Mouse (Mus musculus) liver, embryonic 14.5 days (tissue): Measurements from ENCODE around the gene Fbln1. TPM values are rescaled to one million over a fixed set of nuclear protein-coding genes. Genes with fewer than 3 reads are reported as not detected.

ENCODE experiments used
- ATAC-seq: fragments of 200-750 bp; cut with Nextera tagmentation; 2 replicates; pipeline ENCODE4 v1.8.0; 2017; ENCODE audit warnings: moderate number of reproducible peaks, mild to moderate bottlenecking, moderate library complexity; ENCODE audit not compliant: insufficient read depth
- DNase-seq, 3 experiments: peaks; one replicate each; pipeline ENCODE4 v3.0.0-alpha.2; 2012 to 2013; ENCODE audit warnings: low read depth in 3 of 3, low spot score in 3 of 3
- H3K27ac ChIP-seq: fragments of 300-500 bp; sonication (generic); 2 replicates; pipeline ENCODE4 v1.5.1; 2014; ENCODE audit warnings: moderate library complexity, mild to moderate bottlenecking, control low read depth, inconsistent platforms
- H3K27me3 ChIP-seq: fragments of 300-500 bp; sonication (generic); 2 replicates; pipeline ENCODE4 v1.6.1; 2014; ENCODE audit warnings: mild to moderate bottlenecking, low read length, moderate library complexity; ENCODE audit not compliant: control insufficient read depth, insufficient read depth
- H3K36me3 ChIP-seq: fragments of 300-500 bp; sonication (generic); replicated peaks from 2 replicates; pipeline ENCODE4 v1.6.1; 2014; ENCODE audit warnings: low read depth; ENCODE audit not compliant: control insufficient read depth, insufficient read depth
- H3K4me1 ChIP-seq, 2 experiments: fragments of 200-500 bp in 1 of 2; fragments of 300-500 bp in 1 of 2; sonication (generic) in 1 of 2; replicated peaks; 2 replicates each; pipeline ENCODE4 v1.6.1; 2012 to 2014; ENCODE audit warnings: antibody characterized with exemption in 1 of 2, inconsistent platforms in 1 of 2, low read length in 1 of 2; ENCODE audit not compliant: control insufficient read depth in 2 of 2, insufficient read depth in 2 of 2
- H3K4me2 ChIP-seq: fragments of 300-500 bp; sonication (generic); 2 replicates; pipeline ENCODE4 v1.6.1; 2014; ENCODE audit warnings: low read depth, mild to moderate bottlenecking, control low read depth, moderate library complexity
- H3K4me3 ChIP-seq, 2 experiments: fragments of 200-500 bp in 1 of 2; fragments of 300-500 bp in 1 of 2; sonication (generic) in 1 of 2; 2 replicates each; pipeline ENCODE4 v1.5.1; 2012 to 2014; ENCODE audit warnings: low read depth in 2 of 2, low read length in 2 of 2, mild to moderate bottlenecking in 2 of 2, control low read depth in 1 of 2, inconsistent platforms in 1 of 2, moderate library complexity in 1 of 2; ENCODE audit not compliant: insufficient read depth in 1 of 2
- H3K9ac ChIP-seq: fragments of 300-500 bp; sonication (generic); replicated peaks from 2 replicates; pipeline ENCODE4 v1.6.1; 2014; ENCODE audit warnings: mild to moderate bottlenecking, control low read depth, moderate library complexity
- H3K9me3 ChIP-seq: fragments of 300-500 bp; sonication (generic); 2 replicates; pipeline ENCODE4 v1.6.1; 2016; ENCODE audit warnings: low read length, mixed read lengths; ENCODE audit not compliant: control insufficient read depth
- CTCF ChIP-seq: IDR thresholded peaks from 2 replicates; pipeline ENCODE4 v1.5.1; 2016; ENCODE audit warnings: antibody characterized with exemption, low read depth, control low read depth
- EP300 ChIP-seq: IDR thresholded peaks from 2 replicates; pipeline ENCODE4 v1.6.1; 2016; ENCODE audit warnings: antibody characterized with exemption, low read depth
- WGBS: fragments of 180-500 bp; shearing (Covaris S2); extraction: QIAGEN DNeasy Blood & Tissue Kit; methylation state at CpG from one replicate; pipeline ENCODE4 v1.1.7; 2014; ENCODE audit not compliant: insufficient replicate concordance; 5-methylcytosine and 5-hydroxymethylcytosine counted together
- polyA plus RNA-seq, 2 experiments: library from polyadenylated mRNA; depleted of rRNA in 1 of 2; stranded (reverse) in 1 of 2; unstranded in 1 of 2; fragments of >200 nt; fragmentation: Nextera tagmentation in 1 of 2; extraction: Ambion mirVana in 1 of 2; gene quantifications; 2 replicates each; pipeline versions ENCODE4 v1.2.1 to v1.2.3; 2012 to 2014

The Fbln1 gene
- polyA plus RNA-seq, 2 experiments, result 4.9 to 5.4 TPM

GRCm38 (mm10) chr15:85249252-85249651, 43.5 kb downstream of the Fbln1 start:
- no peak overlapping the region for H3K4me3 ChIP-seq
- no peak overlapping the region for H3K27ac ChIP-seq
- ATAC-seq (no peak), DNase-seq (no peak)
- WGBS, result 48% methylated on average over 5 of the region's 5 CpGs
- H3K9me3 ChIP-seq, result no peaks in the 10 kb centered on the region
- no peaks in the 10 kb centered on the region for H3K4me1 ChIP-seq
- TF ChIP-seq EP300 (no peak), CTCF (peak; percentile 79)
- H3K9ac ChIP-seq, result no peak overlapping the region
- H3K27me3 ChIP-seq, result no peaks in the 10 kb centered on the region
- H3K4me2 ChIP-seq, result no peak overlapping the region
- no peaks in the 10 kb centered on the region for H3K36me3 ChIP-seq

DNA sequence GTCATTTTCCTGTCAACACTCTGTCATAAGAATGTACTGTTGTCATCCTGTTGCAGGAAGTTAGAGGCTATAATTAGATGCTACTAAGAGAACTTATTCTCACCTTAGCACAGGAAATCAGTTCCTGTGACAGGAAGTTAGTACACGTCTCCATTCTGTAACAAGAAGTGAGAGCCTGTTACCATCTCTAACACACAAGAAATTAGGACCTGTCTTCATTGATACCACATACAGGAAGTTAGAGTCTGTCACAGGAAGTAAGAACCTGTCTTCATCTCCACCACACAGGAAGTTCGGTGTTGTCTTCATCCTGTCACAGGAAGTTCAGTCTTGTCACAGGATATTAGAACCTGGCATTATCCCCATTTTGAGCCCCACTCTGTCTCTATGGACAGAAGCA, 44.7 kb downstream of the Fbln1 start:
- no peak overlapping the region for H3K4me2 ChIP-seq
- H3K9me3 ChIP-seq, result no peaks in the 10 kb centered on the region
- TF ChIP-seq EP300 (no peak), CTCF (no peak)
- H3K27me3 ChIP-seq, result no peaks in the 10 kb centered on the region
- no peak for DNase-seq
- no peak overlapping the region for H3K9ac ChIP-seq
- WGBS, result 49% methylated on average over 2 of the region's 2 CpGs
- H3K4me3 ChIP-seq, result no peak overlapping the region
- no peak for ATAC-seq
- H3K36me3 ChIP-seq, result no peaks in the 10 kb centered on the region
- H3K27ac ChIP-seq, result no peak overlapping the region
- no peaks in the 10 kb centered on the region for H3K4me1 ChIP-seq

DNA sequence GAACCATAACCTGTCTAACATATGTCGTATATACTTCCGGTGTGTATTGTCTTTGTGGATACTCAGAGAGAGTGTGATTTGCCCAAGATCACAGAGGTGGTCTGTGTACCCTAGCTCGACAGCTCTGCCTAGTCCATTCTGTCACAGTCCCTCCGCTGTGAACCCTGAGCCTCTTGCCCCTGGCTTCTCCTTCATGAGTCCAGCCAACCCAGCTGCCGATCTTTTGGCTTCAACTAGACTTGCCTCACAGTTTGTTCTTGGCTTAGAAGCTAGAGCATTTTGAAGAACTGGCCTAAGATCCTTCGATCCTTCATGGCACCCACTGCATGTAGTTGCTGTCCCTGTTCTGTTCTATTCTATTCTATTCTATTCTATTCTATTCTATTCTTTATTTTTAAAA, 46.7 kb downstream of the Fbln1 start:
- no peak overlapping the region for H3K4me3 ChIP-seq
- DNase-seq (no peak), ATAC-seq (no peak)
- H3K9me3 ChIP-seq, result no peaks in the 10 kb centered on the region
- H3K27ac ChIP-seq, result no peak overlapping the region
- no peaks in the 10 kb centered on the region for H3K27me3 ChIP-seq
- no peaks in the 10 kb centered on the region for H3K36me3 ChIP-seq
- no peak overlapping the region for H3K9ac ChIP-seq
- H3K4me1 ChIP-seq, result no peaks in the 10 kb centered on the region
- TF ChIP-seq EP300, result no peak
- no peak for TF ChIP-seq CTCF
- 71% methylated on average over 6 of the region's 6 CpGs for WGBS
- no peak overlapping the region for H3K4me2 ChIP-seq

DNA sequence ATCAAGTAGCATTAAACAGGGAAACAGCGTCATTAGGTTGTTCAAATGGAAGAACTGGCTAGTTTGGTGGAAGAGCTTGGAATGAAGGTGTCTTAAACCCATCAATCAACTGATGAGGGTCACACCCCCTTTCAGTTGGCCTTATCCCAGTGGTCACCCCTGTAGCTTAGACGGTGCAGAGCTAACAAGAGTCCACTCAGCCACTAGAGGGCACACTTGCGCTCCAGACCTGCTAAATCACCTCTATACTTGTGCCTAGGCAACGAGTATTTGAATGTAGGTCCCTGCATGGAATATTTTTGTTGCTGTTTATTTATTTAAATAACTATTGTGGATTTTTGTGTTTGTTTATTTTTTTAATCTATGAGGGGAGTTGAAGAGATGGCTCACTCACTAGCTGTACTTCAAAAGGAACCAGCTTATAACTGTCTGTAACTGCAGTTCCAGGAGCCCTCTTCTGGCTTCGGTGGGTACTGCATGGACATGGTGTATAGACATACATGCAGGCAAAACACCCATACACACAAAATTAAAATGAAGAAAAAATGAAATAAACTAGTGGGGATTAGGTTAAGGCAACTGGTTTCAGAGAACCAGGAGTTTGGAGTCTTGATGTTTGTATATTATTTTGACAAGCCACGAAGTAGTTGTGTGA, 52.2 kb downstream of the Fbln1 start:
- DNase-seq (no peak), ATAC-seq (no peak)
- Histone ChIP-seq H3K36me3 (no peaks in the 10 kb centered on the region), H3K4me1 (no peaks in the 10 kb centered on the region), H3K9me3 (no peaks in the 10 kb centered on the region), H3K27ac (no peak overlapping the region), H3K4me3 (no peak overlapping the region), H3K4me2 (no peak overlapping the region), H3K9ac (no peak overlapping the region), H3K27me3 (no peaks in the 10 kb centered on the region)
- 57% methylated on average over 6 of the region's 6 CpGs for WGBS
- TF ChIP-seq EP300, result no peak
- peak; percentile 55 for TF ChIP-seq CTCF

- no peak overlapping the region for H3K9ac ChIP-seq
- H3K27ac ChIP-seq, result no peak overlapping the region
- DNase-seq, result no peak
- no peak overlapping the region for H3K4me2 ChIP-seq
- no peaks in the 10 kb centered on the region for H3K4me1 ChIP-seq
- no peaks in the 10 kb centered on the region for H3K27me3 ChIP-seq
- no peaks in the 10 kb centered on the region for H3K9me3 ChIP-seq
- WGBS, result 54% methylated on average over 5 of the region's 5 CpGs
- no peak for TF ChIP-seq CTCF
- TF ChIP-seq EP300, result no peak
- ATAC-seq, result no peak
- no peaks in the 10 kb centered on the region for H3K36me3 ChIP-seq
- H3K4me3 ChIP-seq, result no peak overlapping the region
These were observed 57.1 kb downstream of the Fbln1 start for GRCm38 (mm10) chr15:85262805-85263204.
